Mouse (Mus musculus): ENCODE data around the gene Kcnh1. TPM values are rescaled to one million over a fixed set of nuclear protein-coding genes. Genes with fewer than 3 reads are reported as not detected.

Gene Kcnh1
- total and polyA plus RNA-seq, 3 experiments, result not detected

- peaks cover 4% of the 10 kb centered on the region for H3K9me3 ChIP-seq (replicated peaks; ENCODE audit: low read length)
- H3K4me1 ChIP-seq (ENCODE audit: control insufficient read depth in 1 of 2, insufficient read depth in 2 of 2), result no peaks in the 10 kb centered on the region
- H3K36me3 ChIP-seq (replicated peaks in 1 of 2; ENCODE audit: control insufficient read depth in 1 of 2, insufficient read depth in 1 of 2, low read length in 1 of 2), result no peaks in the 10 kb centered on the region
- peaks cover 87% of the 10 kb centered on the region for H3K27me3 ChIP-seq (replicated peaks)
- no peak overlapping the region for H3K4me3 ChIP-seq (replicated peaks in 1 of 3; ENCODE audit: low read depth in 2 of 3, low read length in 2 of 3, poor library complexity in 1 of 3)
- no peak for DNase-seq (ENCODE audit: extremely low read depth)
- H3K4me2 ChIP-seq (ENCODE audit: insufficient read depth, low read depth, poor library complexity, severe bottlenecking), result no peak overlapping the region
- in situ Hi-C loops (cut with MboI; ENCODE audit: low pct_ligation_motif_present, low pct_unique_long_range_greater_than_20kb, low sequenced_read_pairs), result no loop called here
- TF ChIP-seq TBP (conservative IDR thresholded peaks at IDR 0.05; ENCODE audit: low read depth, low read length), result no peak
- no peak overlapping the region for H3K9ac ChIP-seq (ENCODE audit: insufficient read depth, low read depth)
- no peak overlapping the region for H3K27ac ChIP-seq (ENCODE audit: insufficient read depth, low read depth)
- no peaks in the 10 kb centered on the region for H3K79me2 ChIP-seq (replicated peaks; ENCODE audit: control insufficient read depth, extremely low read depth, insufficient read depth, poor library complexity, severe bottlenecking)
- dilution Hi-C loops (cut with MboI; ENCODE audit: extremely low pct_ligation_motif_present, extremely low pct_unique_long_range_greater_than_20kb, low sequenced_read_pairs), result no loop called here
Measured at GRCm38 (mm10) chr1:192448512-192448911, 257.9 kb downstream of the Kcnh1 start.

GRCm38 (mm10) chr1:192449572-192450351, 259.2 kb downstream of the Kcnh1 start:
- no peaks in the 10 kb centered on the region for H3K79me2 ChIP-seq (replicated peaks; ENCODE audit: control insufficient read depth, extremely low read depth, insufficient read depth, poor library complexity, severe bottlenecking)
- H3K9me3 ChIP-seq (replicated peaks; ENCODE audit: low read length), result peaks cover 4% of the 10 kb centered on the region
- DNase-seq (ENCODE audit: extremely low read depth), result no peak
- H3K4me2 ChIP-seq (ENCODE audit: insufficient read depth, low read depth, poor library complexity, severe bottlenecking), result no peak overlapping the region
- TF ChIP-seq GABPA (IDR thresholded peaks at IDR 0.05; ENCODE audit: insufficient replicate concordance, low read depth, low read length) (no peak), ZMIZ1 (IDR thresholded peaks at IDR 0.05; ENCODE audit: low read depth, low read length) (no peak), NRF1 (IDR thresholded peaks at IDR 0.05; ENCODE audit: low read depth, low read length) (no peak), RAD21 (IDR thresholded peaks at IDR 0.05; ENCODE audit: low read depth, low read length) (no peak), SMC3 (IDR thresholded peaks at IDR 0.05; ENCODE audit: low read depth, low read length) (no peak), JUND (conservative IDR thresholded peaks at IDR 0.05; ENCODE audit: low read depth, low read length) (no peak), E2F4 (IDR thresholded peaks at IDR 0.05; ENCODE audit: insufficient replicate concordance, low read depth, low read length) (no peak), KAT2A (IDR thresholded peaks at IDR 0.05; ENCODE audit: insufficient replicate concordance, low read length) (no peak), IRF4 (IDR thresholded peaks at IDR 0.05; ENCODE audit: low read depth, low read length) (peak; percentile 50; the same call in 1 of the 2 replicates), CHD1 (IDR thresholded peaks at IDR 0.05; ENCODE audit: low read depth, low read length) (no peak), ZC3H11A (IDR thresholded peaks at IDR 0.05; ENCODE audit: low read depth, low read length) (no peak), BHLHE40 (IDR thresholded peaks at IDR 0.05; ENCODE audit: low read depth, low read length) (peak; percentile 81), POLR2A (IDR thresholded peaks at IDR 0.05; ENCODE audit: low read depth, low read length) (no peak), MAZ (IDR thresholded peaks at IDR 0.05; ENCODE audit: low read depth, low read length) (no peak), MEF2A (IDR thresholded peaks at IDR 0.05; ENCODE audit: borderline replicate concordance, low read depth, low read length) (no peak)
- H3K4me1 ChIP-seq (ENCODE audit: control insufficient read depth in 1 of 2, insufficient read depth in 2 of 2), result no peaks in the 10 kb centered on the region
- H3K36me3 ChIP-seq (replicated peaks in 1 of 2; ENCODE audit: control insufficient read depth in 1 of 2, insufficient read depth in 1 of 2, low read length in 1 of 2), result no peaks in the 10 kb centered on the region
- peaks cover 87% of the 10 kb centered on the region for H3K27me3 ChIP-seq (replicated peaks)
- H3K4me3 ChIP-seq (replicated peaks in 1 of 3; ENCODE audit: low read depth in 2 of 3, low read length in 2 of 3, poor library complexity in 1 of 3), result no peak overlapping the region
- dilution Hi-C loops (cut with MboI; ENCODE audit: extremely low pct_ligation_motif_present, extremely low pct_unique_long_range_greater_than_20kb, low sequenced_read_pairs) (no loop called here), in situ Hi-C loops (cut with MboI; ENCODE audit: low pct_ligation_motif_present, low pct_unique_long_range_greater_than_20kb, low sequenced_read_pairs) (no loop called here)
- no peak overlapping the region for H3K9ac ChIP-seq (ENCODE audit: insufficient read depth, low read depth)
- H3K27ac ChIP-seq (ENCODE audit: insufficient read depth, low read depth), result no peak overlapping the region

Measured in CH12.LX (cell line).